Mouse (Mus musculus) liver, adult 2 months (tissue): ENCODE data around the gene Tomm22. TPM values are rescaled to one million over a fixed set of nuclear protein-coding genes. Genes with fewer than 3 reads are reported as not detected.

Experiments used
- DNase-seq: peaks from one replicate; pipeline ENCODE4 v3.0.0-alpha.2; 2011; ENCODE audit warnings: low read depth, low spot score; ENCODE audit errors: extremely low read depth
- H3K27ac ChIP-seq: fragments of 200-500 bp; replicated peaks from 2 replicates; pipeline ENCODE4 v1.5.1; 2012; ENCODE audit warnings: low read depth, mild to moderate bottlenecking, control low read depth, inconsistent platforms, low read length; ENCODE audit not compliant: insufficient read depth
- H3K27me3 ChIP-seq: fragments of 200-500 bp; 2 replicates; pipeline ENCODE4 v1.6.1; 2012; ENCODE audit warnings: mild to moderate bottlenecking, moderate library complexity, low read length, inconsistent platforms; ENCODE audit not compliant: control insufficient read depth, insufficient read depth
- H3K36me3 ChIP-seq: fragments of 200-500 bp; 2 replicates; pipeline ENCODE4 v1.6.1; 2012; ENCODE audit warnings: low read length, inconsistent platforms; ENCODE audit not compliant: control insufficient read depth, insufficient read depth
- H3K4me1 ChIP-seq: fragments of 200-500 bp; 2 replicates; pipeline ENCODE4 v1.6.1; 2011; ENCODE audit warnings: low read length; ENCODE audit not compliant: control insufficient read depth, insufficient read depth
- H3K4me3 ChIP-seq: fragments of 200-500 bp; 2 replicates; pipeline ENCODE4 v1.5.1; 2011; ENCODE audit warnings: low read depth, mild to moderate bottlenecking, control low read depth, low read length, moderate library complexity; ENCODE audit not compliant: insufficient read depth
- H3K79me2 ChIP-seq: fragments of 200-500 bp; 2 replicates; pipeline ENCODE4 v1.6.1; 2012; ENCODE audit warnings: inconsistent platforms, mild to moderate bottlenecking, low read length, moderate library complexity; ENCODE audit not compliant: control insufficient read depth, insufficient read depth
- H3K9ac ChIP-seq: fragments of 200-500 bp; 2 replicates; pipeline ENCODE4 v1.6.1; 2012; ENCODE audit warnings: low read depth, mild to moderate bottlenecking, control low read depth, inconsistent platforms, low read length
- CTCF ChIP-seq: fragments of 200-500 bp; IDR thresholded peaks from 2 replicates; pipeline ENCODE4 v1.5.1; 2011; ENCODE audit warnings: low read depth, low read length, control low read depth
- POLR2A ChIP-seq: fragments of 200-500 bp; IDR thresholded peaks from 2 replicates; pipeline ENCODE4 v1.6.1; 2011; ENCODE audit warnings: low read length, control low read depth; ENCODE audit not compliant: insufficient read depth; ENCODE audit errors: extremely low read depth
- whole genome bisulfite sequencing: fragments of 180-500 bp; shearing (Covaris S2); methylation state at CpG from one replicate; pipeline ENCODE4 v1.1.7; 2018; 5-methylcytosine and 5-hydroxymethylcytosine counted together
- polyA plus RNA-seq: library from polyadenylated mRNA; depleted of rRNA; stranded (reverse); fragments of >200 nt; gene quantifications from 2 replicates; pipeline ENCODE4 v1.2.3, GENCODE M21; 2012; rRNA removed
- total RNA-seq: library from RNA; depleted of rRNA; stranded (reverse); fragments of >200 nt; gene quantifications from 2 replicates; pipeline ENCODE4 v1.2.3, GENCODE M21; 2014; rRNA removed

Gene Tomm22
- total RNA-seq (46.0 and 52.8 TPM in 2 replicates), polyA plus RNA-seq (22.2 and 23.9 TPM in 2 replicates)

GRCm38 (mm10) chr15:79670249-79670971 is at the start of gene Tomm22:
Gene Tomm22, plus strand, starts transcription at chr15:79670861.
- no peaks in the 10 kb centered on the region for H3K27me3 ChIP-seq
- peak within 1 kb of the TSS; percentile 94 for H3K9ac ChIP-seq
- DNase-seq: peak; percentile 81
- peak within 1 kb of the TSS; percentile 94 for H3K4me3 ChIP-seq
- H3K4me1 ChIP-seq: peaks cover 8% of the 10 kb centered on the region
- TF ChIP-seq POLR2A (peak; percentile 55; the same call in 1 of the 2 replicates), CTCF (peak; percentile 70)
- WGBS: 11% methylated on average over 33 of the region's 33 CpGs
- H3K27ac ChIP-seq: peak within 1 kb of the TSS; percentile 38; the same call in 1 of the 2 replicates
- peaks cover 10% of the 10 kb centered on the region for H3K79me2 ChIP-seq
- H3K36me3 ChIP-seq: peaks cover 11% of the 10 kb centered on the region

GRCm38 (mm10) chr15:79630471-79630870 is 40.2 kb upstream of the Tomm22 start:
- no peak overlapping the region for H3K27ac ChIP-seq
- 0 out of 2 replicates have a peak, but pooled peaks cover 2% of the 10 kb centered on the region for H3K36me3 ChIP-seq
- no peaks in the 10 kb centered on the region for H3K79me2 ChIP-seq
- no peak overlapping the region for H3K4me3 ChIP-seq
- 74% methylated on average over 2 of the region's 2 CpGs for WGBS
- no peak overlapping the region for H3K9ac ChIP-seq
- H3K4me1 ChIP-seq: no peaks in the 10 kb centered on the region
- no peak for TF ChIP-seq CTCF
- TF ChIP-seq POLR2A: no peak
- no peak for DNase-seq
- no peaks in the 10 kb centered on the region for H3K27me3 ChIP-seq

- TF ChIP-seq POLR2A (no peak), CTCF (no peak)
Observed at GRCm38 (mm10) chr15:79641135-79641817, 29.4 kb upstream of the Tomm22 start.

GRCm38 (mm10) chr15:79645483-79645882 is 25.2 kb upstream of the Tomm22 start:
- H3K36me3 ChIP-seq: no peaks in the 10 kb centered on the region
- no peak for DNase-seq
- no peak overlapping the region for H3K9ac ChIP-seq
- no peaks in the 10 kb centered on the region for H3K27me3 ChIP-seq
- no peak overlapping the region for H3K27ac ChIP-seq
- H3K4me3 ChIP-seq: no peak overlapping the region
- WGBS: 87% methylated on average over 2 of the region's 2 CpGs
- H3K79me2 ChIP-seq: no peaks in the 10 kb centered on the region
- H3K4me1 ChIP-seq: no peaks in the 10 kb centered on the region
- TF ChIP-seq CTCF (no peak), POLR2A (no peak)

More at GRCm38 (mm10) chr15:79641135-79641817, 29.4 kb upstream of the Tomm22 start:
- DNase-seq: no peak
- Histone ChIP-seq H3K4me3 (no peak overlapping the region), H3K9ac (no peak overlapping the region), H3K4me1 (no peaks in the 10 kb centered on the region), H3K36me3 (no peaks in the 10 kb centered on the region), H3K27me3 (no peaks in the 10 kb centered on the region), H3K27ac (no peak overlapping the region), H3K79me2 (no peaks in the 10 kb centered on the region)
- WGBS: 78% methylated on average over 12 of the region's 12 CpGs

- DNase-seq: no peak
- Histone ChIP-seq H3K9ac (no peak overlapping the region), H3K27ac (no peak overlapping the region), H3K36me3 (no peaks in the 10 kb centered on the region), H3K27me3 (no peaks in the 10 kb centered on the region), H3K4me1 (no peaks in the 10 kb centered on the region), H3K79me2 (no peaks in the 10 kb centered on the region), H3K4me3 (no peak overlapping the region)
- TF ChIP-seq CTCF (no peak), POLR2A (no peak)
- WGBS: 89% methylated on average over 12 of the region's 12 CpGs
Observed at GRCm38 (mm10) chr15:79648130-79648529, 22.5 kb upstream of the Tomm22 start.
